Mouse (Mus musculus) urinary bladder, adult 18-20 months (tissue): ENCODE measurements around the gene Stard10.

ENCODE experiments used
- DNase-seq, 2 experiments: peaks; one replicate each; pipeline ENCODE4 v3.0.0; 2022; ENCODE audit warnings: low spot score in 2 of 2, mixed read lengths in 2 of 2

The Stard10 gene

GRCm38 (mm10) chr7:101317014-101317413, at the start of gene Stard10:
Gene Stard10, plus strand, starts transcription at chr7:101317086.
- DNase-seq = no peak

GRCm38 (mm10) chr7:101267457-101268259, 49.2 kb upstream of the Stard10 start:
- DNase-seq = no peak

DNA sequence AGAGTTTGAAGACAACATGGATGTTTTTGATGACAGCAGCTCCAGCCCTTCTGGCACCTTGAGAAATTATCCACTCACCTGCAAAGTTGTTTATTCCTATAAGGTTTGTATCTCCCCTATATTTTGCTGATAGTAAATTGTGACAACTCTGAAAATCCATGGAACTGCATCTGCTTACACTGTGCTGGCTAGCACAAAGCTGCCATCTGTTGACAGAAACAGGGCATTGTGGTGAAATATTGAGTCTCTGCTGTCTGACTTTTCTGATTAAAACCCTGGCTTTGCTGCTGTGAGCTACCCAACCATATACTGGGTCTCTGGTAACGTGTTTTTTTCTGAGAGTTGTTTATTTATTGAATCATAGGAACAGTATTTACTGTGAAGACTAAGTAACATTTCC, 45.3 kb upstream of the Stard10 start:
- no peak for DNase-seq

DNA sequence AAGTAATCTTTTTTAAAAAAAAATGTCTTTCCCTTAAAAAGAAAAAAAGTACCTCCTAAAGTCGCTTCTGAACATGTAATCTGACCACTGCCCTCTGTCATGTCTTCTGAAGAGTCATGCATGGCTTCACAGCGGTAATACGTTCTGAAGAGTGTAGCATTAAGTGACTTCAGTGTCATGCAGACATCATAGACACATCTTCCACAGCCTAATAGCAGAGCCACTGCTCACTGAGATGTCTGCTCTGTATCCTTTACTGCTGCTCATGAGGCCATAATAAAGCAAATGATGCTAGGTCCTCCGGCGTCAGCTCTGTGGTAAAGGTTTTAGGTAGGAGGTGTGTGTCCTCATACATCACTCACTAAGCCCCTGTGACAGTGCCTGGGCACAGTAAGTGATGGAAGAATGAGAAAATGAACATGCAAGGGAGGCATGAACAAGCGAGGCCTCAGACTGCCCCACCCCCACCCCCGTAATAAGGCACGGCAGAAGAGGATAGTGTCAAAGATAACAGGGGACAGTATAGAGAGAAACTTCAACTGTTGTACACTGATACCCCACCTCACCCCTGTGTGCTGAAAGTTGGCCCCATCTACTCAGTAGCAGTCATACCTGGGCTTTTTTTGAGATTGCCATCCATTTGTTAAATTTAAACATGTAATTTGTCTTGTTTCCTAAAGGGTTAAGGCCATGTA, 44.3 kb upstream of the Stard10 start:
- no peak for DNase-seq

DNA sequence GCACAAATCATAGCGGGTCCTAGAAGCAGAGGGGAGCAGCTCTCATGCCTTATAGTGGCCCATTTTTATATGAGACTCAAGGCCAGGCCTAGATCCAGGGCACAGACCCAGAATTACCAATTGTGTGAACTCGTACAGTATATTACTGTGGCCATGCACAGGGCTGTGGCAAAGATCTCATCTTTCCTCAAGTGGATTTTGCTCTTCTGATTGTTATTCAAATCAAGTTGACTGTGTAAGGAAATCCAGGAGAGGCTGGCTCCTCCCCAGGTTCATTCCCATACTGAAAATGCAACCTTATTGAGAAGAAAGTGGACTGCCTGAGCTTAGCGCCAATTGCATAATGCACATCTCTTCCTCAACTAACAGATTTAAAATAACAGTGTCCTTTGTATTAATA, 34.2 kb upstream of the Stard10 start:
- no peak for DNase-seq

DNA sequence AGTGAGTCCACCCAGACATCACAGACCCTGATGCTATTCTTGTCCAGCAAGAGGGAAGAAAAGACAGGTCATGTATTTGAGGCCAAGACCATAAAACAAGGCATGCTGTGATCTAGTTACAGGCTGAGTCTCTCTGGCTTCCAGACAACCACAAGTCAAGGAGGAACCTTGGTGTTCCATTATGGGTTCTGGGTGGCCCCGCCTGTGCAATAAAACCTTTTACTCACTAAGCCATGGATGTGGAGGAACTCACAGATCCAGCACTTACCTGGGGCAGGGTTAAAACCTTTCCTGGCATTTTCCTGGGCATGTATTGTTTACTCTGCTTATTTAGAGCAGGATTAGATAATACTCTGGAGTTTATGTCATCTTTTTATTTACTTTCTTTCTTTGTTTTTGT, 32.4 kb upstream of the Stard10 start:
- DNase-seq = no peak

GRCm38 (mm10) chr7:101286891-101287290, 30.0 kb upstream of the Stard10 start:
- DNase-seq = no peak

DNA sequence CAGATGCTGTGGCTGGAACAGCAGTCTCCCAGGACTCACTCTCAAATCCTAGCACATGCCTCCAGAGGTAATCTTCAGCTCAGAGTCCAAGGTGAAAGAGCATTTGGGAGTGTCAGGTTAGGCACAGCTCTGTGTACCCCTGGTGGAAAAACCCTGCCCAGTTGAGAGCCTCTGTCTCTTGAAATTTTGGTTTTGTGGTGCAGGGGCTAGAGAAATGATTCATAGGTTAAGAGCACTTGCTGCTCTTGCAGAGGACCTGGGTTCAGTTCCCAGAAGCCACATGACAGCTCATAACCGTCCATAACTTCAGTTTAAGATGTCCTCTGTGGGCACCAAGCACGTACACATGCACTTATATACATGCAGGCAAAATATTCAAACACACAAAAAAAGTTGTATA, 29.1 kb upstream of the Stard10 start:
- no peak for DNase-seq

DNA sequence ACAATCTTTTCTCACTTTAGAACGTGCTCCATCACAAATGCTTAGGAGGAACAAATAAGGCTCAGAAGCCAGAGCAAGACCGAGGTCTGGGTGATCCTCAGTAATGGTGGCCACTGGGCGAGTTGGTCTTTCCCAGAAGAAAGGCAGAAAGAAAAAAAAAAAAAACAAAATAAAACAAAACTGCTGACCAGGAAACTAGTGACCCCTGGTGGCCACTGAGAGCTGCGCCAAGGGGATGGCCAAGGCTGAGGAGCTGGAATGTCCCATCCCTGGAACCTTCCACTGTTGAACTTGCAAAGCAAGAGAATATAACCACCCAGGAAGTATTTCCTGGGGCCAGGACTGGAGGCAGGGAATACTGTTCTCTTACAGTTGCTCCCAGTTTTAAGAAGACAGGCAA, 28.4 kb upstream of the Stard10 start:
- no peak for DNase-seq

DNA sequence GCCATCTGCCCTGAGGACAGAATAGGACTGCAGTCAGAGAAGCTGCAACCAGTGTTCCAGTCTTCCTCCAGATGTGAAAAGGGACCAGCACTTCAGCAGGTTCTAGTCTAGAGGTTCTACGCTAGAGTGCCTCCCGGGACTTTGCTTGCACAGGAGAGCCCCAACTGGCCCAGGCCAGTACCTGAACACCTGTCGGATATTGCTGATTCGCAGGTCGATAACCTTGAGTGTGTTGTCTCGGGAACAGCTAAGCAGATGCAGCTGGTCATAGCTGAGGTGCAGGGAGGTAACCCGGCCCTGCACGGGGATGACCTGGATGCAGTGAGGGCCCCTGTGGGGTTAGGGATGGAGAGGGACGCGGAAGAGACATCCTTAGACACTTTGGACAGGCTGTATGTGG, 26.5 kb upstream of the Stard10 start:
- no peak for DNase-seq

- no peak for DNase-seq
These were observed 25.7 kb upstream of the Stard10 start for GRCm38 (mm10) chr7:101291211-101291610.

DNA sequence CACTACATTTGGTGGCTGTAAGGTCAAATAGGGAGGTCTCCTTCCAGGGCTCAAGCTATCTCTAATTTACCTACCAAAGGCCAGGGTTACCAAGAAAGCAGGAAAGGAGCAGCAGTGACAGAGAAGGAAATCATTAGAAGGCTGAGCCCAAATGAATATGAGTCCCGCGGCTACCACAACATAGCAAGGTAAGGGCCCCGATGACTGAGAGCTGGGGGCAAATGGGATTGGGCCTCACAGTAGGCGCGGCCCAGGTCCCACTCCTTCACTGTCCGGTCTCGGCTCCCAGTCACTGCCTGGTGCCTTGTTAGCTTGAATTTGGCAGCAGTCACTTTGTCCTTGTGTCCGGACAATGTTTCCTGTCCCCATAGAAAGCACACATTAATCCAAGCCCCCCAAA, 25.2 kb upstream of the Stard10 start:
- DNase-seq = no peak

- no peak for DNase-seq
These were observed 24.8 kb upstream of the Stard10 start for GRCm38 (mm10) chr7:101292086-101292485.

- no peak for DNase-seq
These were observed 24.2 kb upstream of the Stard10 start for GRCm38 (mm10) chr7:101292696-101293095.

- DNase-seq = no peak
These were observed 23.7 kb upstream of the Stard10 start for GRCm38 (mm10) chr7:101293138-101293537.

GRCm38 (mm10) chr7:101293611-101294010, 23.3 kb upstream of the Stard10 start:
- DNase-seq = no peak

DNA sequence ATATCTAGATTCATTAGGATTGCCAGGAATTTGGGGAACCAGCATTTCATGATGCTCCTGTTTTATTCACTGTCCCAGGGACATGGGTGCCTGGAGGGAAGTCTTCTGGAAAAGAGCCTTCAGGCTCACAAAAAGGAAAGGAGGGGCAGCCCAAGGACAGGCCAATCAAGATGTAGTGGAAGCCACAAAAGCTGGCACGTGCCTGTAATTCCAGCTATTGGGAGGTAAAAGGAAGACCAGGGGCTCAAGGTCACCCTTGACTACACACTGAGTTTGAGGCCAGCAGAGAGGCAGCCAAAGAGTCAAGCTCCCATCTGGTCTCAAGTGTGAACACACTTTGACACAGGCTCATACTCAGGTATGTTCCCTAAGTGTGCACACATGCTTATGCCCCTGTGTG, 21.4 kb upstream of the Stard10 start:
- no peak for DNase-seq

DNA sequence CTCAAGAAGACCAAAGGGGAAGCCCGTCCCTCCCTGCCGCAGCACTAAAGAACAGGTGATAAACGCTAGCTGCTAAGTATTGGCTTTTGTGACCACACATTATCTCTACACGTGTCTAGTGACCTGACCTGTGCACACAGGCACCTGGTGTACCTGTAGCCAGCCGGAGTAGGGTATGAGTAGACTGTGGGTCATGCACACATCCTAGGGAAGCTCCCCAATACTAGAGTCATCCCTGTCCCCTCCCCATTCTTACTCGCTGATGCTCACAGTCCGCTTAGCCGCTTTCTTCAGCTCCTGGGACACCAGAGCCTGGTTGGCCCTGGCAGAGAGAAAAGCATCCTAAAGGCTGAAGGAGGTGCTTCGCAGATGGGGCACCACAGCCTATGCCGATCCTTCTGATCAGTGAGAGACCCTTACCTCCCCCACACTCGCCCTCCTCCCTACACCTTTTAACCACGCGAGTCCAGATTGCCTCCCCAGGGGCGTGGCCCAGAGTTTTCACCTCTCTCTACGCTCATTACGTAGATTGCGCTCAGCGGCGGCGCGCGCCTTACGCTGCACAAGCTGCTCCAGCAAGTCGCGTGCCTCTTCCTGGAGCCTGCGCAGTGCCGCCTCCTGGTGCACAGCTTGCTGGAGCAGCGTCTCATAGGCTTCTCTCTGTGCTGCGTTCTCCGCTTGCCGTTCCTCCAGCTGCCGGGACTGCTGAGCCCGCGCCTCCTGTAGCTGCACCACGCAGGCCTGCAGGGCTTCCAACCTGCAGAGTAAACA, 20.4 kb upstream of the Stard10 start:
- peak; percentile 59 for DNase-seq

GRCm38 (mm10) chr7:101297023-101297405, 19.9 kb upstream of the Stard10 start:
- DNase-seq = no peak

- DNase-seq = no peak
These were observed 18.5 kb upstream of the Stard10 start for GRCm38 (mm10) chr7:101298375-101298774.

- DNase-seq = no peak
These were observed 15.5 kb upstream of the Stard10 start for GRCm38 (mm10) chr7:101301361-101301880.

- DNase-seq = peak; percentile 88 to 94
These were observed 14.9 kb upstream of the Stard10 start, which contains the start of gene Atg16l2 for GRCm38 (mm10) chr7:101301881-101302456. Gene Atg16l2, minus strand, starts transcription at chr7:101302251.
